Mouse (Mus musculus): ENCODE data around the gene Ccdc102a.
A peak's percentile ranks its signal among the peaks of the same experiment; 100 is the strongest.

Gene Ccdc102a

GRCm38 (mm10) chr8:94917851-94918495 is at the start of gene Ccdc102a:
Gene Ccdc102a (minus strand): TSS chr8:94918098.
- DNase-seq (ENCODE audit: low read depth, low spot score): no peak

DNA sequence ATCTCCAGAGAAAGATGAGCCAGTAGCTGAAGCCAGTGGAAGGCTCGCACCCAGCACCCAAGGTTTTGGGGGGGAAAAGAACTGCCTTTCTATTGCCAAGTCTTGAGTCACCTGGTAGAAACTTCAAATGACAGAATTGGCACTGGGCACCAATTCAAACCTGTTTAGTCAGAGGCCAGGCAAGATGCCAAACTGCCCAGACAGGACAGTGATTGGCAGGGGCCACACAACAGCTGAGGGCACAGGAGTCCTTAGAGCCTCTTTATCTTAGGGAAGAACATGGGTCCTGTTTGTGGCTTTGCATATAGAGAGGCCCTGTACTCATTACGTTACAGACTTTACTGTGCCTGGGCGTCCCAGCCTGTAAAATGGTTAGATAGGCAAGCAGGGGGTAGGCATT is 49.7 kb upstream of the Ccdc102a start:
- DNase-seq (ENCODE audit: low read depth, low spot score): no peak

- DNase-seq (ENCODE audit: low read depth, low spot score): no peak
Measured at GRCm38 (mm10) chr8:94967071-94967470, 49.2 kb upstream of the Ccdc102a start.

DNA sequence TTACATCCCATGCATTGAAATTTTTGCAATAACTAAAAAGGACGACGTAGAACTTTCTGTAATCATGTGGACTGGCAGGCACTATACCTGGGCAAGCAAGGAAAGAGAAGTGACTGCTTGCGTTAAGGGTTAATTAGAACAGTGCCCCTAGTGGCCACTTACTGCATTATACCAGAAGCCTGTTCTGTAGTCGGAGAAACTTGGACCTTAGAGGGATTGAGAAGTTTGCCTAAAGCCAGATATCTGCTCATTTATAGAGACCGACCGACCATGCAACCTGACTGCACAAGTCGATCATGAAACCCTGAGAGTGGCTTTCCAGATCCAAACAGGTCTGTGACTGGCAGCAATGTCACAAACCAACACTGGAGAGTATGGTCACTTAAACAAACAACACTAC is 48.7 kb upstream of the Ccdc102a start:
- peak; percentile 42 for DNase-seq (ENCODE audit: low read depth, low spot score)

DNA sequence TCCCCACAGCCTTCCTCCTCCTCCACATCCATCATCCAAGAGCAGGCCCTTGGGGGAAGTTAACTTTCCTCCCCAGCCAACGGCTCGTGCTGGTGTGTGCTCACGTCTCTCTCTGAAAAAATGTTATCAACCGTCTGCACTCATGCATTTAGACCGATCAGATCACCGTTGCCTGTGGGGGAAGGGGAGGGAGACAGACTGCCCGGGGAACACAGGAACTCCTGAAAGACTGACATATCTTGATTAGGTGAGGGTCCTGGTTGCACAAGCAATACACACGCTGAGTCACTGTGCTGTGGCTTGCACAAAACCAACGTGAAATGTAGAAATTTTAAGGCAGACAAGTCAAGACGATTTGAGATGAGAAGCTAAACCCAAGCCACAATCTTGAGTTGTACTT is 46.9 kb upstream of the Ccdc102a start:
- DNase-seq (ENCODE audit: low read depth, low spot score): no peak

GRCm38 (mm10) chr8:94962201-94962600 is 44.3 kb upstream of the Ccdc102a start:
- no peak for DNase-seq (ENCODE audit: low read depth, low spot score)

DNA sequence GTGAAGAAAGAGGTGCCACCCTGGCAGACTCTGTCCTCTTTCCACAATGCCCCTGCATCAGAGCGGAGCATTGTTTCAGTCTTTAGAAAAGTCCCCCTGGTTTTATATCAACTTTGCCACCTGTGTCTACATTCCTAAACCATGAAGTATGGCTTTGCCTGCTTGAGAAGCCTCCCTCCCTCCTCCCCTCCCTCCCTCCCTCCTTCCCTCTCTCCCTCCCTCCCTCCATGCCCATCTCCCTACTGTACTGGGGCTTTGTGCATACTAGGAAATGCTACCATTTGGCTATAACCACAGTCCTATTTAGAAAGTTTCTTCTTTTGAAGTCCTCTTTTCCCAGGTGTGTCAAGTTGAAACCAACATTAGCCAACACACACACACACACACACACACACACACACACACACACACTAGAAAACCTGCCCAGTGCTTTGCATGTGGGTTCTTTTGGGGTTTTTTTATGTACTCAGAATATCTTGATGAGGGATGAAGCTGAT is 38.2 kb upstream of the Ccdc102a start:
- no peak for DNase-seq (ENCODE audit: low read depth, low spot score)

- DNase-seq (ENCODE audit: low read depth, low spot score): peak; percentile 30
Measured at GRCm38 (mm10) chr8:94954921-94955758, 37.2 kb upstream of the Ccdc102a start.

DNA sequence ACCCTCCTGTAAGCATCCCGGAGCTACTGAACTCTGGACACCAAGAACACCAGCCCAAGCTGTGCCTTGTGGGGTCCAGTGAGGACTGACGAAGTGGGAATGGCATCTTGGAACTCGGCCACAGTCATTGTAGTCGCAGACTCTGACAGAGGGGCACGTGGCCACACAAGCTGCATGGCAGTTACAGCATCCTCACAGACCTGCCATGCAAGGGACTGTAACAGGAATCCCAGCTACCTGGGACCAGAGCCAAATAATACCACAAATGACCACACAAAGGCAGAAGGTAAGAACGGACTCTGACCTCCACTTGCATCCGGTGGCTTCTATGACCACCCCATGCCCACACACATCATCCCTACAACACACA is 36.5 kb upstream of the Ccdc102a start:
- DNase-seq (ENCODE audit: low read depth, low spot score): no peak

GRCm38 (mm10) chr8:94953624-94954367 is 35.9 kb upstream of the Ccdc102a start:
- no peak for DNase-seq (ENCODE audit: low read depth, low spot score)

- no peak for DNase-seq (ENCODE audit: low read depth, low spot score)
Measured at GRCm38 (mm10) chr8:94952086-94952485, 34.2 kb upstream of the Ccdc102a start.

DNA sequence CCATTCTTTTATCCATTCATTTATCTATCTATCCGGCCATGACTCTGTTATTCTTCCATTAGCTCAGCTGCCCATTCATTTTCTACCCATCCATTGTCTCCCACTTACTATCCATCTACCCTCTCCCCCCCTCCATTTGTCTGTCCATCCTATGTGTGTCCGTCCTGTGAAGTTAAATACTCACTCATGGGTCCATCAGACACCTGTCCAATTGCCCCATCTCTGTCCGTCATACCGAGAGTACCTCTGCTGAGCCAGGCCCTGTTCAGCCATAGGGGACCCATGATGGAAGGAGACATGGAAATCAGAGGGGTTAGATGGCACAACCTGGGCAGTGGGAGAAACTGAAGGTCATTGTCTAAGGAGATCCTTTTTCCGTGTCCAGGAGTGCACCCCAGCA is 32.6 kb upstream of the Ccdc102a start:
- DNase-seq (ENCODE audit: low read depth, low spot score): no peak

DNA sequence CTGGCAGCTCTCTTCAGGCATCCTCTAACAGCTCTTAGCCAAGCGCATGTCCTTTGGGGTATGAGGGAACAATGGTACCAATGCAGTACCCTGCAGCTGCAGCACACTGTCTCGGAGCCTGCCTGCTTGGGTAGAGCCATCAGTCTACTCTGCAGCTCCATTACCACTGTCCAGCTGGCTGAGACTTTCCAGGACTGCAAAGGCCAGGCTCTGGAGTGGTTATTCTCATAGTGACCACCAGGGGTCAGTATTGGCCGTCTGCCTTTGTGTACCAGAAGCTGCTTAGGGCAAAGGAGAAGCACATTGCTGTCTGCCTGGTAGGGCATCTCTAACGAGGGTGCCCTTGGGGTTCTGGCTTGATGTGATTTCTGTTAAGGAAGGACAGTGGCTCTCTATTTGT is 32.1 kb upstream of the Ccdc102a start:
- peak; percentile 78 for DNase-seq (ENCODE audit: low read depth, low spot score)

DNA sequence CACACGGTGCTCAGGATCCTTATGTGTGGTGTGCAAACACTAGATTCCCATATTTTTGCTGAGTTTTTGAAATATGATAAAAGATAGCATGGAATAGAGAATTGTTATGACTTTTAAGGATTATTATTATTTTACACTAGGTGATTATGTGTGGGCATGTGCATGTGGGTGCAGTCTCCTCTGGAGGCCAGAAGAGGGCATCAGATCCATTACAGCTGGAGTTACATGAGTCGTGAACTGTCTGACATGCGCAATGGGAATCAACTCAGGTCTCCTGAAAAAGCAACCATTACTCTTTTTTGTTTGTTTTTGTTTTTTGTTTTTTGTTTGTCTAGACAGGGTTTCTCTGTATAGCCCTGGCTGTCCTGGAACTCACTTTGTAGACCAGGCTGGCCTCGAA is 31.1 kb upstream of the Ccdc102a start:
- no peak for DNase-seq (ENCODE audit: low read depth, low spot score)

GRCm38 (mm10) chr8:94948421-94948820 is 30.5 kb upstream of the Ccdc102a start:
- no peak for DNase-seq (ENCODE audit: low read depth, low spot score)

DNA sequence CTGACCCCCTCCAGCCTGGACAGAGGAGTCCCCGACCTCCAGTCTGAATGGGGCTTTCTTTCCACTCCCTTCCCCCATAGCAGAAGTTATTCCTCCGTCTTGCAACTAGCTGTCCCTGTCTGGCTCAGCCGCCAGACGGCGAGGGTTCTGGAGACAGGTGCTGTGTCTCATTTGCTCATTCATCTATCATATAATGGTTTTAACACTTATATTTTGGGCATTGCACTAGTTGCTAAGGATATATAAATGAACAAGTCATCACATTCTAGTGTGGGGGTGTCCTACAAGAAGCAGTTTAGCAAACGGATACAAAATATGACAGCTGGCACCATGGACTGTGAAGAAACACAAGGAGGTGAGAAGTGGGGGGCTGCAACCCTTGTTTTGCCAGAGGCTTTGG is 27.3 kb upstream of the Ccdc102a start:
- no peak for DNase-seq (ENCODE audit: low read depth, low spot score)

GRCm38 (mm10) chr8:94942566-94942965 is 24.7 kb upstream of the Ccdc102a start:
- peak; percentile 68 for DNase-seq (ENCODE audit: low read depth, low spot score)

DNA sequence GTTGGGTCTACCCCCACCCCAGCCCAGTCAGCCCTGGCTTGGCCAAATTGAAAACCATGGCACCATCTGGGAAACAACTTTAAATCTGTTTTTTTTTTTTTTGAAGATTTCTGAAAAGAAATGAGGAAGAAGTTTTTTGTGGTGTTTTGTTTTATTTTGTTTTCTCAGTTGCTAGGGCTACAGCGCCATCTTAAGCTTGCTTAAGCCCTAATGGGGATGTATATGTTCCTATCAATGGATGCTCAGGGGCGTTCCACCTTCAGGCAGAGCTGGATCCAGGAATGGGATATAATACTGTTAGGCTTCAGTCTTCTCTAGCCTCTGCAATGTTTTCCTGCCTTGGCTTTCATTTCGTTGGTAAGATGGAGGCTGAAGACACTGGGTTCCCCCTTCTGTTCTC is 17.3 kb upstream of the Ccdc102a start:
- DNase-seq (ENCODE audit: low read depth, low spot score): no peak

- no peak for DNase-seq (ENCODE audit: low read depth, low spot score)
Measured at GRCm38 (mm10) chr8:94933918-94934317, 16.0 kb upstream of the Ccdc102a start.

- no peak for DNase-seq (ENCODE audit: low read depth, low spot score)
Measured at GRCm38 (mm10) chr8:94928227-94928626, 10.3 kb upstream of the Ccdc102a start.

GRCm38 (mm10) chr8:94923405-94923804 is 5.5 kb upstream of the Ccdc102a start, which contains the start of gene Adgrg5:
Gene Adgrg5 (plus strand): TSS chr8:94923694.
- DNase-seq (ENCODE audit: low read depth, low spot score): no peak

DNA sequence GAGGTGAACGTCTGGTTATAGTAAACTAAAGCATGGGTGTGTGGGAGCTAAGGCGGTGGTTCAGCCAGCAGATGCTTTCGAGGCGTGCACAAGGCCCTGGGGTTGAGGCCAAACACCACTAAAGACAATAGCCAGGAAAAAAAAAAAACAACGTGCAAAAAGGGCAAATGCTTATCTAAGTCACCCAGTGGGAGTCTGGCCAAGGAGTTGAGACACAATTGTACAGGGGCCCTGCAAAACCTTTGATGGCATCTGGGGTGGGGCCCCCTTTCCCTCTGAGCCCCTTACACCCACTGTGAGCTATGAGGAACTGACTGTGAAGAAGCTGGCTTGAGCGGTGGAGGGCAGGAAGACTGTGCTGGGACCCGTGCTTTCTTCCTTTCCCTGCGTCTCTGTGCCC is 4.7 kb upstream of the Ccdc102a start:
- DNase-seq (ENCODE audit: low read depth, low spot score): no peak
